ENCODE assay signal across 19 mouse cellular contexts in genomic region chr6:88821294-88821693, GRCm38 (mm10). TPM values are rescaled to one million over a fixed set of nuclear protein-coding genes. Genes with fewer than 3 reads are reported as not detected.
DNase-seq lines count a peak whose midpoint lies in the region; ATAC-seq and TF ChIP-seq lines count a peak whose summit lies in the region.
"Had no signal": no experiment of that assay in that cellular context is flagged by ENCODE, and none has a peak within 500 bp of the region (broad histone marks: within the 10 kb centered on the region; RNA-seq: fewer than 3 reads in every experiment).

No protein-coding gene starts in this region.

- intact Hi-C loops in gastrocnemius, adult 2 months (cut with DNase I), result loop anchor here (5.0 kb wide), 1 partner anchor 89 kb away; no protein-coding TSS in a partner anchor

- no peaks in the 10 kb centered on the region for H3K27me3 ChIP-seq in hindbrain, embryonic 16.5 days (replicated peaks; ENCODE audit: control insufficient read depth, insufficient read depth, low read length)
- no peaks in the 10 kb centered on the region for H3K27me3 ChIP-seq in hindbrain, embryonic 11.5 days (ENCODE audit: control insufficient read depth, insufficient read depth, low read length)
- no peaks in the 10 kb centered on the region for H3K27me3 ChIP-seq in lung, embryonic 16.5 days (ENCODE audit: control insufficient read depth, insufficient read depth, low read depth, low read length)
- peaks cover 0 to 3% of the 10 kb centered on the region in 2 experiments; a peak in 1 of 4 replicates for H3K27me3 ChIP-seq in MEL (ENCODE audit: control insufficient read depth in 1 of 2, insufficient read depth in 2 of 2, low read length in 2 of 2)
- H3K27me3 ChIP-seq: embryonic facial prominence, embryonic 12.5 days; hindbrain, embryonic 12.5 days had no signal

- ATAC-seq in hindbrain, embryonic 16.5 days, result no peak
- no peak for ATAC-seq in hindbrain, embryonic 11.5 days (ENCODE audit: low FRiP score)
- ATAC-seq in lung, embryonic 16.5 days (ENCODE audit: low read depth), result no peak
- ATAC-seq: CD4-positive, CD25-positive, alpha-beta regulatory T cell, adult 4 months; inflammation-experienced regulatory T-cells, adult 6 months had no signal

- no peak for TF ChIP-seq POLR2A in lung, adult 2 months (IDR thresholded peaks at IDR 0.05; ENCODE audit: borderline replicate concordance, extremely low read depth, low read depth, low read length)
- TF ChIP-seq POLR2A in MEL (IDR thresholded peaks at IDR 0.05; ENCODE audit: control insufficient read depth in 1 of 2, insufficient read depth in 1 of 2, low read depth in 1 of 2, low read length in 2 of 2, poor library complexity in 1 of 2), result no peak

- H3K9me3 ChIP-seq in hindbrain, embryonic 16.5 days (ENCODE audit: control insufficient read depth, low read length), result no peaks in the 10 kb centered on the region
- H3K9me3 ChIP-seq in hindbrain, embryonic 11.5 days (ENCODE audit: control insufficient read depth, low read length), result no peaks in the 10 kb centered on the region
- no peaks in the 10 kb centered on the region for H3K9me3 ChIP-seq in lung, embryonic 16.5 days (ENCODE audit: control insufficient read depth, low read length)
- no peaks in the 10 kb centered on the region for H3K9me3 ChIP-seq in MEL (replicated peaks; ENCODE audit: insufficient read depth, low read length)
- H3K9me3 ChIP-seq: embryonic facial prominence, embryonic 12.5 days; heart, embryonic 13.5 days; hindbrain, embryonic 12.5 days had no signal

- TF ChIP-seq RAD21 in MEL (IDR thresholded peaks at IDR 0.05; ENCODE audit: low read depth, low read length), result no peak

- no peak for DNase-seq in gastrocnemius, adult 2 months
- no peak for DNase-seq in gastrocnemius, adult 18-20 months (ENCODE audit: low spot score)
- no peak for DNase-seq in hindbrain, embryonic 11.5 days (ENCODE audit: low spot score)
- no peak for DNase-seq in lung, adult 2 months
- no peak for DNase-seq in MEL (ENCODE audit: low read depth, low spot score)
- DNase-seq in thymus, adult 18-20 months, result no peak
- DNase-seq: kidney, adult 9 months; midbrain, embryonic 14.5 days; right cerebral cortex, postnatal 14 days; spleen, adult 18-20 months; thymus, postnatal 25 days had no signal

- H3K27ac ChIP-seq in gastrocnemius, adult 2 months, result peak overlapping the region; percentile 60
- 0 out of 2 replicates have a peak overlapping the region, but pooled peaks have one; percentile 5 for H3K27ac ChIP-seq in hindbrain, embryonic 16.5 days (ENCODE audit: low read depth, low read length)
- H3K27ac ChIP-seq in hindbrain, embryonic 11.5 days (ENCODE audit: low read depth, low read length), result no peak overlapping the region
- H3K27ac ChIP-seq in lung, embryonic 16.5 days (ENCODE audit: low read length), result peak overlapping the region; percentile 38; the same call in 1 of the 2 replicates
- no peak overlapping the region for H3K27ac ChIP-seq in MEL (ENCODE audit: control insufficient read depth, low read depth, low read length)
- H3K27ac ChIP-seq: embryonic facial prominence, embryonic 12.5 days; heart, embryonic 13.5 days; hindbrain, embryonic 12.5 days; liver, embryonic 14.5 days had no signal

- no peak overlapping the region for H3K4me2 ChIP-seq in hindbrain, embryonic 16.5 days (ENCODE audit: low read length)
- no peak overlapping the region for H3K4me2 ChIP-seq in hindbrain, embryonic 11.5 days (replicated peaks; ENCODE audit: low read depth, low read length)
- H3K4me2 ChIP-seq in lung, embryonic 16.5 days (ENCODE audit: low read depth, low read length), result no peak overlapping the region
- H3K4me2 ChIP-seq: embryonic facial prominence, embryonic 12.5 days; heart, embryonic 13.5 days; hindbrain, embryonic 12.5 days had no signal

- H3K4me3 ChIP-seq in gastrocnemius, adult 2 months, result no peak overlapping the region
- no peak overlapping the region for H3K4me3 ChIP-seq in hindbrain, embryonic 16.5 days (ENCODE audit: low read length)
- H3K4me3 ChIP-seq in hindbrain, embryonic 11.5 days (ENCODE audit: low read depth, low read length), result no peak overlapping the region
- no peak overlapping the region for H3K4me3 ChIP-seq in lung, embryonic 16.5 days (ENCODE audit: low read length)
- H3K4me3 ChIP-seq in lung, adult 2 months (replicated peaks; ENCODE audit: extremely low read depth, low read depth, low read length), result no peak overlapping the region
- H3K4me3 ChIP-seq in MEL (ENCODE audit: control insufficient read depth in 1 of 2, insufficient read depth in 1 of 2, low read depth in 2 of 2, low read length in 2 of 2), result no peak overlapping the region
- H3K4me3 ChIP-seq: embryonic facial prominence, embryonic 12.5 days; heart, embryonic 13.5 days; hindbrain, embryonic 12.5 days had no signal

- no peak overlapping the region for H3K9ac ChIP-seq in hindbrain, embryonic 16.5 days (ENCODE audit: low read depth, low read length)
- no peak overlapping the region for H3K9ac ChIP-seq in hindbrain, embryonic 11.5 days (ENCODE audit: low read depth, low read length)
- no peak overlapping the region for H3K9ac ChIP-seq in lung, embryonic 16.5 days (ENCODE audit: low read length)
- no peak overlapping the region for H3K9ac ChIP-seq in MEL (ENCODE audit: control insufficient read depth, low read depth, low read length, poor library complexity, severe bottlenecking)
- H3K9ac ChIP-seq: embryonic facial prominence, embryonic 12.5 days; heart, embryonic 13.5 days; hindbrain, embryonic 12.5 days; liver, embryonic 14.5 days had no signal

- no peaks in the 10 kb centered on the region for H3K79me2 ChIP-seq in MEL (ENCODE audit: control insufficient read depth, insufficient read depth, low read length, poor library complexity)

- no peaks in the 10 kb centered on the region for H3K4me1 ChIP-seq in hindbrain, embryonic 16.5 days (ENCODE audit: control insufficient read depth, insufficient read depth, low read depth, low read length)
- no peaks in the 10 kb centered on the region for H3K4me1 ChIP-seq in hindbrain, embryonic 11.5 days (replicated peaks; ENCODE audit: control insufficient read depth, insufficient read depth, low read length)
- H3K4me1 ChIP-seq in lung, embryonic 16.5 days (replicated peaks; ENCODE audit: control insufficient read depth, insufficient read depth, low read length), result peaks cover 15% of the 10 kb centered on the region
- peaks cover 13% of the 10 kb centered on the region for H3K4me1 ChIP-seq in lung, adult 2 months (ENCODE audit: control insufficient read depth, insufficient read depth, low read length)
- H3K4me1 ChIP-seq in MEL (ENCODE audit: control insufficient read depth in 1 of 2, insufficient read depth in 2 of 2, low read length in 2 of 2), result no peaks in the 10 kb centered on the region; a peak in 1 of 4 replicates

- no peaks in the 10 kb centered on the region for H3K36me3 ChIP-seq in hindbrain, embryonic 16.5 days (ENCODE audit: control insufficient read depth, insufficient read depth, low read length)
- no peaks in the 10 kb centered on the region for H3K36me3 ChIP-seq in hindbrain, embryonic 11.5 days (ENCODE audit: control insufficient read depth, insufficient read depth, low read length)
- H3K36me3 ChIP-seq in lung, embryonic 16.5 days (ENCODE audit: control insufficient read depth, insufficient read depth, low read length), result no peaks in the 10 kb centered on the region
- H3K36me3 ChIP-seq in MEL (ENCODE audit: control insufficient read depth in 1 of 2, insufficient read depth in 2 of 2, low read length in 2 of 2), result no peaks in the 10 kb centered on the region
- H3K36me3 ChIP-seq: embryonic facial prominence, embryonic 12.5 days; heart, embryonic 13.5 days; hindbrain, embryonic 12.5 days had no signal

- WGBS in hindbrain, embryonic 16.5 days, result 94% methylated on average over 6 of the region's 6 CpGs
- WGBS in hindbrain, embryonic 11.5 days, result 96% methylated on average over 6 of the region's 6 CpGs
- WGBS in lung, embryonic 16.5 days, result 88% methylated on average over 6 of the region's 6 CpGs
- WGBS in lung, adult 2 months, result 86% methylated on average over 6 of the region's 6 CpGs

- no peak for TF ChIP-seq CTCF in gastrocnemius, adult 2 months (IDR thresholded peaks at IDR 0.05)
- no peak for TF ChIP-seq CTCF in lung, adult 2 months (IDR thresholded peaks at IDR 0.05; ENCODE audit: insufficient read depth, low read length)
- TF ChIP-seq CTCF in MEL (IDR thresholded peaks at IDR 0.05 in 2 of 3, conservative IDR thresholded peaks at IDR 0.05 in 1 of 3; ENCODE audit: control insufficient read depth in 1 of 3, insufficient read depth in 1 of 3, low read depth in 2 of 3, low read length in 3 of 3, poor library complexity in 1 of 3, severe bottlenecking in 1 of 3), result no peak

- TF ChIP-seq EP300 in MEL (IDR thresholded peaks at IDR 0.05; ENCODE audit: low read depth in 1 of 2, low read length in 2 of 2), result no peak

TF ChIP-seq in MEL, 35 proteins besides CTCF, POLR2A, EP300 and RAD21:
- no peak for TF ChIP-seq MAX (IDR thresholded peaks at IDR 0.05; ENCODE audit: low read length)
- TF ChIP-seq GATA1 (IDR thresholded peaks at IDR 0.05; ENCODE audit: low read depth, low read length), result no peak
- TF ChIP-seq USF1 (IDR thresholded peaks at IDR 0.05; ENCODE audit: low read depth, low read length), result peak; percentile 77

RNA-seq across cellular contexts. Expression of gene Abtb1, which starts 20.5 kb away (rescaled TPM):
- total RNA-seq in gastrocnemius, adult 2 months (2021), result 10 to 100 TPM; 16.9 to 22.7 TPM
- total RNA-seq in gastrocnemius, adult 18-20 months (2021), result 10 to 100 TPM; 20.6 to 23.2 TPM
- 37.7 and 39.4 TPM in 2 replicates for polyA plus RNA-seq in hindbrain, embryonic 16.5 days (2015; fragmentation: Nextera tagmentation; extraction: Ambion mirVana)
- 16.1 and 18.4 TPM in 2 replicates for polyA plus RNA-seq in hindbrain, embryonic 11.5 days (2014; fragmentation: Nextera tagmentation; extraction: Ambion mirVana)
- polyA plus RNA-seq in lung, embryonic 16.5 days (2015; fragmentation: Nextera tagmentation; extraction: Ambion mirVana), result 49.5 and 50.4 TPM in 2 replicates
- 80.0 and 90.8 TPM in 2 replicates for polyA plus RNA-seq in lung, adult 2 months (2012; rRNA removed)
- 7.3 and 7.4 TPM in 2 replicates for total RNA-seq in MEL (2012; rRNA removed)
- polyA plus RNA-seq in MEL (2012; ENCODE audit: insufficient read depth in 1 of 2, insufficient read length in 2 of 2, low read depth in 1 of 2, low replicate concordance in 2 of 2, missing spikeins in 1 of 2), result 10 to 100 TPM in 1 of 2 experiments, not detected in 1; 16.9 TPM

RNA-seq across cellular contexts. Expression of gene Podxl2, which starts 53.5 kb away (rescaled TPM):
- total RNA-seq in gastrocnemius, adult 2 months (2021), result 10 to 100 TPM; 48.5 to 55.1 TPM
- 10 to 100 TPM; 63.1 to 63.5 TPM for total RNA-seq in gastrocnemius, adult 18-20 months (2021)
- polyA plus RNA-seq in hindbrain, embryonic 16.5 days (2015; fragmentation: Nextera tagmentation; extraction: Ambion mirVana), result 553 and 621 TPM in 2 replicates
- polyA plus RNA-seq in hindbrain, embryonic 11.5 days (2014; fragmentation: Nextera tagmentation; extraction: Ambion mirVana), result 151 and 156 TPM in 2 replicates
- polyA plus RNA-seq in lung, embryonic 16.5 days (2015; fragmentation: Nextera tagmentation; extraction: Ambion mirVana), result 27.1 and 35.1 TPM in 2 replicates
- polyA plus RNA-seq in lung, adult 2 months (2012; rRNA removed), result 35.8 and 51.4 TPM in 2 replicates
- total RNA-seq in MEL (2012; rRNA removed), result not detected in 2 replicates
- polyA plus RNA-seq in MEL (2012; ENCODE audit: insufficient read depth in 1 of 2, insufficient read length in 2 of 2, low read depth in 1 of 2, low replicate concordance in 2 of 2, missing spikeins in 1 of 2), result under 1 TPM in 1 of 2 experiments, not detected in 1; 0.10 TPM
- polyA plus RNA-seq: inflammation-experienced regulatory T-cells, adult 6 months had no signal

Comparison
In these comparisons a context has a peak if more than half of its experiments do, and no peak if none do; other contexts are left out.
1. H3K27ac ChIP-seq: peak in gastrocnemius, adult 2 months (single experiment), hindbrain, embryonic 16.5 days (single experiment) and lung, embryonic 16.5 days (single experiment); none in hindbrain, embryonic 11.5 days (single experiment) and MEL (single experiment).
2. RNA of gene Podxl2, which starts 53.5 kb away (polyA plus RNA-seq): 553 to 621 TPM in hindbrain, embryonic 16.5 days, 151 to 156 TPM in hindbrain, embryonic 11.5 days, 35.8 to 51.4 TPM in lung, adult 2 months and 27.1 to 35.1 TPM in lung, embryonic 16.5 days; 0.10 TPM in MEL; every median in the first group is over 10 times any median in the second.